Mouse (Mus musculus): ENCODE measurements around the gene Vmn1r169. TPM values are rescaled to one million over a fixed set of nuclear protein-coding genes. Genes with fewer than 3 reads are reported as not detected.
"Not testable (repeated sequence)": the region's sequence is repeated elsewhere in the genome, so short reads cannot be mapped to it uniquely, and the experiment has no call there.

Gene Vmn1r169
- polyA plus RNA-seq (2016; fragmentation: Nextera tagmentation; extraction: Ambion mirVana) = not detected in 2 replicates

DNA sequence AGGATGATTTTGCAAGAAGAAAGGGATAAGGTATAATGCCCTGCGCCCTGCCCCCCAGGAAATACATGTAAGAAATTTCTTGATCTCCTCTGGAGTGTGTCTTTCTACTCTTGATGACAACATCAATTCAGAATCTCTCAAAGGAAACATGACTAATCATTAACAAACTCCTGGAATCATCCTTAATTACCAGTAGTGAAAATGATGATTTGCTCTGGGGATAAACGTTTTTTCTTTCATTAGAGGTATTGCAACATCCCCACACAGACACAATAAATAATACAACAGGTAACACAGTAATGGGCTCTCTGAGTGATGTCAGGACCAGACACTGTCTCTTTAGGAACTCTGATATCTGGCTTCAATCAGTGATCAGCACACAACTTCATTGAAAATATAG, at the start of gene Vmn1r169:
Vmn1r169 (plus strand) TSS at position 301 of the 400 bp plus-strand sequence.
- not testable (repeated sequence) for H3K27ac ChIP-seq, ATAC-seq

DNA sequence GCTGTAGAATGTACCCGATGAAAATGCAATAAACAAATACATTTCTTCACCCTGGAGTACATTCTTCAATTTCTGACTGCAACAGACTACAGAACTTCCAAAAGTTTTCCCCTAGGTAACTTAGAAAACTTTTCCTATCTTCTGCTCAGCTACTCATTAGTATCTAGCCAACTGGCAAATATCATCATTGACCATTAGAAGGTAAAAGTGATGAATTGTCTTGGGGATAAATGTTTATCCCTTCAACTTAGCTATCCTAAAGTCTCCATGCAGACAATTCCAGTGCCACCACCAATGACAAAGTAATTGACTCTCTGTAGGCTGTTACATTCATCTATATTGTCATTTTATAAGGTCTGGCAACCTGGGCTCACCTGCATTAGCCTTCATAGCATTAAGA, 35.9 kb upstream of the Vmn1r169 start, which contains the start of gene Vmn1r168:
Vmn1r168 (plus strand) TSS at position 301 of the 400 bp plus-strand sequence.
- not testable (repeated sequence) for H3K27ac ChIP-seq; H3K4me2 ChIP-seq; H3K4me1 ChIP-seq; H3K4me3 ChIP-seq; H3K9me3 ChIP-seq (replicated peaks); ATAC-seq; H3K9ac ChIP-seq; H3K36me3 ChIP-seq; H3K27me3 ChIP-seq (replicated peaks)
- WGBS (ENCODE audit: insufficient replicate concordance) = no CpG with 5 or more reads among the region's 1 CpGs

More for the DNA sequence above, at the start of gene Vmn1r169:
- WGBS (ENCODE audit: insufficient replicate concordance) = 53% methylated on average over 1 of the region's 2 CpGs
- not testable (repeated sequence) for H3K27me3 ChIP-seq (replicated peaks); H3K9ac ChIP-seq; H3K4me2 ChIP-seq; H3K4me1 ChIP-seq; H3K36me3 ChIP-seq; H3K4me3 ChIP-seq; H3K9me3 ChIP-seq (replicated peaks)

DNA sequence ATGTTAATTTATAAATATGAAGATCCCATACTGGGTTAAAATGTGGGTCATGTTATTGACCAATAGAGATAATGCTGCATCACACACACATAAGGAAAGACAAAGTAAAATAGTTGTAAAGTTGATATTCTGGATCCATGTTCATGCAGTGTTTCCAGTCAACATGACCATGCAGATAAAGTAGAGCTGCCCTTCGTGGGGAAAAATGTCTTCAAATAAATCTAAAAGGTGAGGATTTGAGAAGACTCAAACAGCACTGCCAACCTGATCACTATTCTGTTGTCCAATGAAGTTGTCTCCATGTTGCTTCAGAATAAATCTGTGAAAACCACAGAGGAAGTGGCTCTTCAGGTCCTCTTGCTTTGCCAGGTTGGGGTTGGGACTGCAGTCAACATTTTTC, 30.5 kb downstream of the Vmn1r169 start, which contains the start of gene Vmn1r170:
Vmn1r170 (plus strand) TSS at position 301 of the 400 bp plus-strand sequence.
- ATAC-seq = not testable (repeated sequence)
- 9% methylated on average over 1 of the region's 1 CpGs for WGBS (ENCODE audit: insufficient replicate concordance)

More for the DNA sequence above, 30.5 kb downstream of the Vmn1r169 start, which contains the start of gene Vmn1r170:
- not testable (repeated sequence) for H3K4me2 ChIP-seq; H3K9ac ChIP-seq; H3K27me3 ChIP-seq (replicated peaks); H3K9me3 ChIP-seq (replicated peaks); H3K27ac ChIP-seq; H3K4me3 ChIP-seq; H3K4me1 ChIP-seq; H3K36me3 ChIP-seq

Other genes with a start within 250 kb of the Vmn1r169 start
- not detected in 2 replicates for gene Nlrp5, start 189.6 kb upstream of the Vmn1r169 start, polyA plus RNA-seq (2016; fragmentation: Nextera tagmentation; extraction: Ambion mirVana)
- not detected in 2 replicates for gene Vmn1r167, start 68.3 kb upstream of the Vmn1r169 start, polyA plus RNA-seq (2016; fragmentation: Nextera tagmentation; extraction: Ambion mirVana)
- gene Vmn1r168, start 35.8 kb upstream of the Vmn1r169 start, polyA plus RNA-seq (2016; fragmentation: Nextera tagmentation; extraction: Ambion mirVana) = not detected in 2 replicates
- not detected in 2 replicates for gene Vmn1r170, start 30.6 kb downstream of the Vmn1r169 start, polyA plus RNA-seq (2016; fragmentation: Nextera tagmentation; extraction: Ambion mirVana)
- not detected in 2 replicates for gene Vmn1r171, start 55.2 kb downstream of the Vmn1r169 start, polyA plus RNA-seq (2016; fragmentation: Nextera tagmentation; extraction: Ambion mirVana)
- gene Vmn1r172, start 82.8 kb downstream of the Vmn1r169 start, polyA plus RNA-seq (2016; fragmentation: Nextera tagmentation; extraction: Ambion mirVana) = not detected in 2 replicates
- gene Vmn1r173, start 125.2 kb downstream of the Vmn1r169 start, polyA plus RNA-seq (2016; fragmentation: Nextera tagmentation; extraction: Ambion mirVana) = not detected in 2 replicates
- gene Vmn1r174, start 176.7 kb downstream of the Vmn1r169 start, polyA plus RNA-seq (2016; fragmentation: Nextera tagmentation; extraction: Ambion mirVana) = not detected in 2 replicates
- not detected in 2 replicates for gene Vmn1r175, start 235.1 kb downstream of the Vmn1r169 start, polyA plus RNA-seq (2016; fragmentation: Nextera tagmentation; extraction: Ambion mirVana)

Data from liver, embryonic 12.5 days (tissue).